Mouse (Mus musculus) cerebellum, adult 8-10 months (tissue): ENCODE results near the gene Hspa1l.
"Not testable (repeated sequence)": the region's sequence is repeated elsewhere in the genome, so short reads cannot be mapped to it uniquely, and the experiment has no call there.

Experiments
- DNase-seq: peaks from one replicate; pipeline ENCODE4 v3.0.0; 2022

Hspa1l gene

DNA sequence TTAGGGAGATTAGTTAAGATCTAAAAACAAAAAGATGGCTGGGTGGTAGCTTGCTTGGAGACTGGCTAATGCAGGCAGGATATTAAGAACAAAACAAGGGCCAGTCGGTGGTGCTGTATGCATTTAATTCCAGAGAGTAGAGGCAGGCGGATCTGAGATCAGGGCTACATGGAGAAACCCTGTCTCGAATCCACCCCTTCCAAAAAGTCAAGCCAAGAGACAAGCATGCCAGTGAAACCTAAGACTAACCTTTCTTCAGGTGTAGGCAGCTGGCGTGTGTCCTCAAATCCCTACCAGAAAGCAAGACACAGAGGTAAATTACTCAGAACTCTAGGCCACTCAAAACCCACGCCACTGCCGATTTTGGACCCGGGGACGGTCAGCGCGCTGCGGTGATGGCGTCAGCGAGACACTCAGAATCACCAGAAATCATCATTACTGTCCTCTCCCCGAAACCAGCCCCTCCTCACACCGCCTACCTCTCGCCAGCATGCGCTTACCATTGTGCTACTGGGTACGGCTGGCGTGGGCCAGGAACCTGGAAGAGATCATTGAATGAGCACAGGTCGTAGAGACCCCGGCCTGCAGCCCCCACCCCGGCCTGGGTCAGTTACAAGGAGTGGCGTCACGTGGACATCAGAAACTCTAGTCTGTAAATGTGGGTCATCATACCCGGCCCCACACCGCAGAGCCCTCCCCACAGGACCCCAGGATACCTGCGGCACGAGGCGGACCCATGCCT, 20.7 kb upstream of the Hspa1l start:
- peak; percentile 47 for DNase-seq

GRCm38 (mm10) chr17:34952378-34953040, 20.0 kb upstream of the Hspa1l start:
- DNase-seq, result peak; percentile 81

GRCm38 (mm10) chr17:34953258-34953657, 19.2 kb upstream of the Hspa1l start:
- no peak for DNase-seq

GRCm38 (mm10) chr17:34953904-34954303, 18.6 kb upstream of the Hspa1l start:
- no peak for DNase-seq

GRCm38 (mm10) chr17:34954831-34955230, 17.7 kb upstream of the Hspa1l start:
- no peak for DNase-seq

- no peak for DNase-seq
Observed at GRCm38 (mm10) chr17:34955884-34956283, 16.6 kb upstream of the Hspa1l start.

- no peak for DNase-seq
Observed at GRCm38 (mm10) chr17:34956340-34956739, 16.2 kb upstream of the Hspa1l start.

- DNase-seq, result not testable (repeated sequence)
Observed at GRCm38 (mm10) chr17:34957291-34957690, 15.2 kb upstream of the Hspa1l start.

DNA sequence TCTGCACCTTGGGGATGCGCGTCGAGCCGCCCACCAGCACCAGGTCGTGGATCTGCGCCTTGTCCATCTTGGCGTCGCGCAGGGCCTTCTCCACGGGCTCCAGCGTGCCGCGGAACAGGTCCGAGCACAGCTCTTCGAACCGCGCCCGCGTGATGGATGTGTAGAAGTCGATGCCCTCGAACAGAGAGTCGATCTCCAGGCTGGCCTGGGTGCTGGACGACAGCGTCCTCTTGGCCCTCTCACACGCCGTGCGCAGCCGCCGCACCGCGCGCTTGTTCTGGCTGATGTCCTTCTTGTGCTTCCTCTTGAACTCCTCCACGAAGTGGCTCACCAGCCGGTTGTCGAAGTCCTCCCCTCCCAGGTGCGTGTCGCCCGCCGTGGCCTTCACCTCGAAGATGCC, 14.5 kb upstream of the Hspa1l start:
- DNase-seq, result not testable (repeated sequence)

GRCm38 (mm10) chr17:34958734-34959129, 13.8 kb upstream of the Hspa1l start:
- not testable (repeated sequence) for DNase-seq

GRCm38 (mm10) chr17:34959130-34959778, 13.2 kb upstream of the Hspa1l start, which contains the start of gene Hspa1b:
TSS of gene Hspa1b (minus strand) at chr17:34959238.
- DNase-seq, result peak; percentile 81

- no peak for DNase-seq
Observed at GRCm38 (mm10) chr17:34959881-34960515, 12.5 kb upstream of the Hspa1l start.

GRCm38 (mm10) chr17:34960702-34961493, 11.6 kb upstream of the Hspa1l start:
- no peak for DNase-seq

DNA sequence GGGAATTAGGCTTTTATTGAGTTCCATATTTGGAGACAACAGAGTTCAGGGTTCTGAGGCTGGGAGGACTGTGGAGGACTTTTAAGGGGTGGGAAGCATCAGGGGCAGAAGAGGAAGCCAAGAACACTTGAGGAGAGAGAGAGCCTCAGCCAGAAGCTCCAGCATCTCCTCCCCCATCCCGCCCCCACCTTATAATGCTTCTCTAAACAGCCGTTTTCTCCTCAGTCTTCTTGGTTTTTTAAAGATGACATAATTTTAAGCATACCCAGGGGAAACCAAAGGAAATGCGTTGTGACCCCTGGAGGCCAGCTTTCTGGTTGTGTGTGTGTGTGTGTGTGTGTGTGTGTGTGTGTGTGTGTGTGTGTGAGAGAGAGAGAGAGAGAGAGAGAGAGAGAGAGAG, 10.4 kb upstream of the Hspa1l start:
- no peak for DNase-seq

DNA sequence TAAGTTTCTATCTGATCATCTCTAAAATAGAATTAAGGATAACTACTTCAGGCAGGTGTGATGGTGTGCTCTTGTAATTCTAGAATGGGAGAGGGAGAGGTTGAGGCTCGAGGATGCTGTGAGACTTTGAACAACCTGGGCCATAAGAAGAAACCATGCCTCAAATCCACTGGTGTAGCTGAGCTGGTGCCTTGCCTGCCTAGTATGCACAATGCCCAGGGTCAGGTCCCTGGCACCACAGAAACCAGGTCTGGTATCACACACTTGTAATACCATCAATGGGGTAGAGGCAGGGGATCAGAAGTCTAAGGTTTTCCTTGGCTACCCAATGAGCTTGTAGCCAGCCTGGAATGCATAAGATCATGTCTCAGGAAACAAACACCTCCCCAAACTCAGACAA, 9.7 kb upstream of the Hspa1l start:
- DNase-seq, result no peak

GRCm38 (mm10) chr17:34964640-34965049, 7.9 kb upstream of the Hspa1l start:
- DNase-seq, result no peak

GRCm38 (mm10) chr17:34965627-34966026, 6.9 kb upstream of the Hspa1l start:
- DNase-seq, result no peak

DNA sequence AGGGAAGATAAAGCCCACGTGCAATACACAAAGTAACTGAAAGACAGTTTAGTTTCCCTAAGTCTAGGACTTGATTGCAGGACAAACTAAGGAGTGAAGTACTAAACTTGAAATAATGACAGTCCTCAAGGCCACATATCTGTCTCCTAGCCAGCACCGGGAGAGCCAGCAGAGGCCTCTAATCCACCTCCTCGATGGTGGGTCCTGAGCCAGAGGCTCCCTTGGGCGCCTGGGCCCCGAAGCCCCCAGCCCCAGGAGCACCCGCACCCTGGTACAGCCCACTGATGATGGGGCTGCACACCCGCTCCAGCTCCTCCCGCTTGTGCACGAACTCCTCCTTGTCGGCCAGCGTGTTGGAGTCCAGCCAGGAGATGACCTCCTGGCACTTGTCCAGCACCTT, 2.7 kb upstream of the Hspa1l start, which contains the start of gene Gm20481:
Gene Gm20481 (plus strand): TSS at position 91 of the 400 bp plus-strand sequence.
- DNase-seq, result not testable (repeated sequence)

DNA sequence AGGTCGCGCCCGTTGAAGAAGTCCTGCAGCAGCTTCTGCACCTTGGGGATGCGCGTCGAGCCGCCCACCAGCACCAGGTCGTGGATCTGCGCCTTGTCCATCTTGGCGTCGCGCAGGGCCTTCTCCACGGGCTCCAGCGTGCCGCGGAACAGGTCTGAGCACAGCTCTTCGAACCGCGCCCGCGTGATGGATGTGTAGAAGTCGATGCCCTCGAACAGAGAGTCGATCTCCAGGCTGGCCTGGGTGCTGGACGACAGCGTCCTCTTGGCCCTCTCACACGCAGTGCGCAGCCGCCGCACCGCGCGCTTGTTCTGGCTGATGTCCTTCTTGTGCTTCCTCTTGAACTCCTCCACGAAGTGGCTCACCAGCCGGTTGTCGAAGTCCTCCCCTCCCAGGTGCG, 1.7 kb upstream of the Hspa1l start:
- DNase-seq, result not testable (repeated sequence)

DNA sequence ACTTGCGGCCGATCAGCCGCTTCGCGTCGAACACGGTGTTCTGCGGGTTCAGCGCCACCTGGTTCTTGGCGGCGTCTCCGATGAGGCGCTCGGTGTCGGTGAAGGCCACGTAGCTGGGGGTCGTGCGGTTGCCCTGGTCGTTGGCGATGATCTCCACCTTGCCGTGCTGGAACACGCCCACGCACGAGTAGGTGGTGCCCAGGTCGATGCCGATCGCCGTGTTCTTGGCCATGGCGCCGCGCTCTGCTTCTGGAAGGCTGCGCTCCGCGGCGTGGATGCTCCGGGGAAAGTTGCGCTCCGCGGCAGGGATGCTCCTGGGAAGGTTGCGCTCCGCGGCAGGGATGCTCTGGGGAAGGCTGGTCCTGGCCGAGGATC, 822 bp upstream of the Hspa1l start:
- not testable (repeated sequence) for DNase-seq

- no peak for DNase-seq
Observed at GRCm38 (mm10) chr17:34975581-34976492, 3.3 kb downstream of the Hspa1l start.
